Mouse (Mus musculus) CH12.LX (cell line): Measurements from ENCODE around the gene Fam71e1. TPM values are rescaled to one million over a fixed set of nuclear protein-coding genes. Genes with fewer than 3 reads are reported as not detected.
A peak's percentile ranks its signal among the peaks of the same experiment; 100 is the strongest.

Source experiments
- DNase-seq: peaks from one replicate; pipeline ENCODE4 v3.0.0-alpha.2; 2013; ENCODE audit errors: extremely low read depth
- H3K27ac ChIP-seq: 2 replicates; pipeline ENCODE4 v1.5.1; 2012; ENCODE audit warnings: low read depth, mild to moderate bottlenecking, control low read depth, moderate library complexity; ENCODE audit not compliant: insufficient read depth
- H3K27me3 ChIP-seq: replicated peaks from 2 replicates; pipeline ENCODE3; 2012; ENCODE audit warnings: inconsistent platforms
- H3K36me3 ChIP-seq, 2 experiments: replicated peaks in 1 of 2; 2 replicates each; pipeline versions ENCODE3 to v1.6.1; 2012; ENCODE audit warnings: inconsistent platforms in 1 of 2, low read length in 1 of 2, mild to moderate bottlenecking in 1 of 2, mixed read lengths in 1 of 2, moderate library complexity in 1 of 2; ENCODE audit not compliant: control insufficient read depth in 1 of 2, insufficient read depth in 1 of 2
- H3K4me1 ChIP-seq, 2 experiments: 2 replicates each; pipeline ENCODE4 v1.6.1; 2012; ENCODE audit warnings: inconsistent platforms in 1 of 2, moderate library complexity in 1 of 2; ENCODE audit not compliant: insufficient read depth in 2 of 2, control insufficient read depth in 1 of 2
- H3K4me2 ChIP-seq: 2 replicates; pipeline ENCODE4 v1.6.1; 2012; ENCODE audit warnings: low read depth, mild to moderate bottlenecking, control low read depth; ENCODE audit not compliant: poor library complexity, insufficient read depth, severe bottlenecking
- H3K4me3 ChIP-seq, 3 experiments: fragments of 150-350 bp in 1 of 3; sonication (generic) in 1 of 3; replicated peaks in 1 of 3; 2 replicates each; pipeline versions ENCODE3 to v1.5.1; 2011 to 2012; ENCODE audit warnings: low read depth in 2 of 3, low read length in 2 of 3, mild to moderate bottlenecking in 2 of 3, moderate library complexity in 2 of 3, control low read depth in 1 of 3, improper control_type of control experiment in 1 of 3, inconsistent platforms in 1 of 3, mixed read lengths in 1 of 3; ENCODE audit not compliant: poor library complexity in 1 of 3
- H3K79me2 ChIP-seq: replicated peaks from 2 replicates; pipeline ENCODE4 v1.6.1; 2012; ENCODE audit warnings: mild to moderate bottlenecking, moderate library complexity; ENCODE audit not compliant: control insufficient read depth, poor library complexity, insufficient read depth, severe bottlenecking; ENCODE audit errors: extremely low read depth
- H3K9ac ChIP-seq: 2 replicates; pipeline ENCODE4 v1.6.1; 2012; ENCODE audit warnings: low read depth, mild to moderate bottlenecking, control low read depth, moderate library complexity; ENCODE audit not compliant: insufficient read depth
- H3K9me3 ChIP-seq: replicated peaks from 2 replicates; pipeline ENCODE3; 2012; ENCODE audit warnings: low read length, inconsistent platforms, mixed read lengths
- CHD2 ChIP-seq: IDR thresholded peaks from 2 replicates; pipeline ENCODE4 v1.6.1; 2011; ENCODE audit warnings: low read length, improper control_type of control experiment
- CTCF ChIP-seq, 2 experiments: IDR thresholded peaks in 1 of 2; conservative IDR thresholded peaks in 1 of 2; 2 replicates each; pipeline ENCODE4 v1.5.1; 2011 to 2012; ENCODE audit warnings: low read depth in 2 of 2, low read length in 2 of 2, improper control_type of control experiment in 1 of 2, inconsistent platforms in 1 of 2, mild to moderate bottlenecking in 1 of 2, moderate library complexity in 1 of 2
- ETS1 ChIP-seq: conservative IDR thresholded peaks from 2 replicates; pipeline ENCODE4 v1.6.1; 2012; ENCODE audit warnings: low read depth, mild to moderate bottlenecking, inconsistent platforms, low read length, improper control_type of control experiment, moderate library complexity
- HCFC1 ChIP-seq: IDR thresholded peaks from 2 replicates; pipeline ENCODE4 v1.6.1; 2012; ENCODE audit warnings: low read depth, mild to moderate bottlenecking, inconsistent platforms, low read length, improper control_type of control experiment
- KAT2A ChIP-seq: IDR thresholded peaks from 2 replicates; pipeline ENCODE4 v1.6.1; 2012; ENCODE audit warnings: low read length, improper control_type of control experiment, inconsistent platforms; ENCODE audit not compliant: insufficient replicate concordance
- MAZ ChIP-seq: IDR thresholded peaks from 2 replicates; pipeline ENCODE4 v1.6.1; 2012; ENCODE audit warnings: low read depth, mild to moderate bottlenecking, inconsistent platforms, low read length, improper control_type of control experiment, moderate library complexity
- MEF2A ChIP-seq: IDR thresholded peaks from 2 replicates; pipeline ENCODE4 v1.6.1; 2014; ENCODE audit warnings: low read depth, mild to moderate bottlenecking, inconsistent platforms, low read length, improper control_type of control experiment, borderline replicate concordance
- MXI1 ChIP-seq: IDR thresholded peaks from 2 replicates; pipeline ENCODE4 v1.6.1; 2011; ENCODE audit warnings: mild to moderate bottlenecking, low read depth, low read length, improper control_type of control experiment
- NRF1 ChIP-seq: IDR thresholded peaks from 2 replicates; pipeline ENCODE4 v1.6.1; 2014; ENCODE audit warnings: low read depth, mild to moderate bottlenecking, inconsistent platforms, low read length, improper control_type of control experiment, moderate library complexity
- POLR2A ChIP-seq: IDR thresholded peaks from 2 replicates; pipeline ENCODE4 v1.6.1; 2011; ENCODE audit warnings: low read depth, mild to moderate bottlenecking, improper control_type of control experiment, low read length
- SMC3 ChIP-seq: IDR thresholded peaks from 2 replicates; pipeline ENCODE4 v1.6.1; 2011; ENCODE audit warnings: low read depth, low read length, improper control_type of control experiment
- ZC3H11A ChIP-seq: IDR thresholded peaks from 2 replicates; pipeline ENCODE4 v1.6.1; 2012; ENCODE audit warnings: low read depth, mild to moderate bottlenecking, inconsistent platforms, low read length, improper control_type of control experiment
- ZKSCAN1 ChIP-seq: IDR thresholded peaks from 2 replicates; pipeline ENCODE4 v1.6.1; 2012; ENCODE audit warnings: low read depth, inconsistent platforms, low read length, improper control_type of control experiment, borderline replicate concordance
- dilution Hi-C: fragments of 300-500 bp; cut with MboI; formaldehyde crosslinking; loops from 2 replicates; pipeline ENCODE4 v1.14.3; 2020; ENCODE audit warnings: low sequenced_read_pairs; ENCODE audit not compliant: extremely low pct_unique_long_range_greater_than_20kb, extremely low pct_ligation_motif_present
- in situ Hi-C: fragments of 300-500 bp; cut with MboI; formaldehyde crosslinking; loops from 3 replicates; pipeline ENCODE4 v1.14.3; 2019; ENCODE audit warnings: low sequenced_read_pairs, low pct_ligation_motif_present, low pct_unique_long_range_greater_than_20kb, mixed read lengths
- polyA plus RNA-seq: library from polyadenylated mRNA; unstranded; fragments of >175 nt; gene quantifications from 2 replicates; pipeline ENCODE4 v1.2.1, GENCODE M21; 2012; ENCODE audit warnings: low read depth; ENCODE audit not compliant: insufficient read length
- total RNA-seq, 2 experiments: library from RNA; depleted of rRNA; stranded (reverse); fragments of 300-350 nt in 1 of 2; fragments of >200 nt in 1 of 2; gene quantifications; 2 replicates each; pipeline ENCODE4 v1.2.3; 2012 to 2014

Gene Fam71e1
- total and polyA plus RNA-seq, 3 experiments: 0.39 to 1.2 TPM; not detected in 1

- TF ChIP-seq MAZ: no peak
- TF ChIP-seq MEF2A: no peak
- TF ChIP-seq SMC3: no peak
- TF ChIP-seq ZKSCAN1: no peak
- no peak for TF ChIP-seq ZC3H11A
- TF ChIP-seq KAT2A: no peak
- TF ChIP-seq, all 38 proteins: peak for 0
- Histone ChIP-seq H3K4me1 (peaks cover 9 to 34% of the 10 kb centered on the region in 2 experiments), H3K27me3 (peaks cover 23% of the 10 kb centered on the region), H3K4me2 (no peak overlapping the region), H3K9ac (no peak overlapping the region), H3K9me3 (no peaks in the 10 kb centered on the region), H3K79me2 (no peaks in the 10 kb centered on the region), H3K27ac (no peak overlapping the region), H3K4me3 (no peak overlapping the region), H3K36me3 (peaks cover 4 to 27% of the 10 kb centered on the region in 2 experiments)
- DNase-seq: no peak
- dilution Hi-C loops: no loop called here
- in situ Hi-C loops: loop anchor here (5.0 kb wide), 1 partner anchor 70 kb away; no protein-coding TSS in a partner anchor
These were observed 24.4 kb upstream of the Fam71e1 start for GRCm38 (mm10) chr7:44471880-44472557.

GRCm38 (mm10) chr7:44472558-44472885 lies 23.9 kb upstream of the Fam71e1 start:
- DNase-seq: no peak
- in situ Hi-C loops (loop anchor here (5.0 kb wide), 1 partner anchor 70 kb away; no protein-coding TSS in a partner anchor), dilution Hi-C loops (no loop called here)
- H3K27ac ChIP-seq: no peak overlapping the region
- H3K4me2 ChIP-seq: no peak overlapping the region
- no peak overlapping the region for H3K9ac ChIP-seq
- H3K79me2 ChIP-seq: no peaks in the 10 kb centered on the region
- no peak overlapping the region for H3K4me3 ChIP-seq
- TF ChIP-seq POLR2A (no peak), CTCF (conservative IDR thresholded peaks at IDR 0.05 in 1 of 2, IDR thresholded peaks at IDR 0.05 in 1 of 2; ENCODE audit: low read depth in 2 of 2, low read length in 2 of 2) (no peak), CHD2 (0 out of 2 replicates have a peak, but pooled peaks have one; percentile 15), NRF1 (no peak), ETS1 (no peak)
- no peaks in the 10 kb centered on the region for H3K9me3 ChIP-seq
- H3K36me3 ChIP-seq: peaks cover 4 to 27% of the 10 kb centered on the region in 2 experiments
- H3K4me1 ChIP-seq: peaks cover 8 to 29% of the 10 kb centered on the region in 2 experiments
- peaks cover 28% of the 10 kb centered on the region for H3K27me3 ChIP-seq

- no peak overlapping the region for H3K4me2 ChIP-seq
- H3K27me3 ChIP-seq: peaks cover 33% of the 10 kb centered on the region
- no peak overlapping the region for H3K4me3 ChIP-seq
- H3K79me2 ChIP-seq: no peaks in the 10 kb centered on the region
- peaks cover 4 to 27% of the 10 kb centered on the region in 2 experiments for H3K36me3 ChIP-seq
- dilution Hi-C loops (no loop called here), in situ Hi-C loops (loop anchor here (5.0 kb wide), 1 partner anchor 71 kb away; no protein-coding TSS in a partner anchor)
- H3K27ac ChIP-seq: no peak overlapping the region
- TF ChIP-seq HCFC1: no peak
- no peak for TF ChIP-seq MXI1
- H3K4me1 ChIP-seq: peaks cover 8 to 28% of the 10 kb centered on the region in 2 experiments
- no peaks in the 10 kb centered on the region for H3K9me3 ChIP-seq
- DNase-seq: no peak
- no peak overlapping the region for H3K9ac ChIP-seq
These were observed 23.3 kb upstream of the Fam71e1 start for GRCm38 (mm10) chr7:44472961-44473646.
